Mouse (Mus musculus): ENCODE measurements around the gene Prdm13.

Prdm13 gene

DNA sequence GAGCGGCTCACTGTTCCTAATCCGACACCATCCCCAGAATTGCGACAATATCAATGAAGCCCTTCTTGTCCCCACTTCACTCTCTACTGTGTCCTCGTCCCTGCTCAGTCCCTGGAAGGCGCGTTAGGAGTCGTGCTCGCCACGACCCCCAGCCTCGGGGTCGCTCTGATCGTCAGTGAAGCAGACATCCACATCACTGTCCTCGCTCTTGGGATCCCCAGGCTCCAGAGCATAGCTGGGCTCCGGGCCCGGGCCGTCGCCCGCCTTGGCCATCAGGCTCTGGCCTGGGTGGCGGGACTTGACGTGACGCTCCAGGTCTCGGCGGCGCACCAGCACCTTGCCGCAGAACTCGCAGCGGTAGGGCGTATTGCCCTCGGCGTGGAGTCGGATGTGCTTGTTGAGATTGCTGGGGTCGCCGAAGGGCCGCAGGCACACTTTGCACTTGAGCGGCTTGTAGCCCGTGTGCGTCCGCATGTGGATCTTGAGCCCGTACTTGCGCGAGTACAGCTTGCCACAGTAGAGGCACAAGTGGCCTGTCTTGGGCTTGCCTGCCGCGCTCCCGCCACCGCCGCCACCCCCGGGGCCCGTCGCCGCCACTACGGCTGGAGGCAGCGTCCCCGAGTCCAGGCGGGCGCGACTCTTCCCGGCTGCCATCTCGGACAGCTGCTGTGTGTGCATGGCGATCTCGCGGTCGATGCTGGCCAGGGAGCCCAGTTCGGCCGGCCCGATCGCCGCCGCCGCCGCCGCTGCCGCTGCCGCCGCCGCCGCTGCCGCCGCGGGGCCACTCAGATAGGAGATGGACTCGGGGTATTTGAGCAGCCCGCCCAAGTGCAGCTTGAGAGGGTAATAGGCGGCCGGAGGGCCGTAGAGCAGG is 7.4 kb downstream of the Prdm13 start:
- DNase-seq (ENCODE audit: low spot score) = no peak

DNA sequence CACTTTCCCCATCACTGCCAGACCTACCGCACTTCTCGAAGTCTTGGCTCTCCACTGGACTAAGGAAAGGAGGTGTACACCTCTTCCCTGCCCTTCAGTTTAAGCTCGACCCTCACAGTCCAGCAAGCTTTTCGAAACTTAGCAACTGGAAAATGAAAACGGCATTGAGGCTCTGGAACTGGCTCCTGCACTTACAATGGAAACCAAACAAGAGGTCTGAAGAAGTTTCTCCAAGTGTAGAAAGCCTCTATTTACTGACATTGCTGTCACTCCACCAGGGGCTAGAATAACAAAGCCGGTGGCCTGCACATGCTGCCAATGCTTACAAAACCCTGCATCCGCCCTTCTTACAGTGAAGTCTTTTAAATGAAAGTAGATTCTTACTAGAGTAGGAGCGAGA is 11.1 kb downstream of the Prdm13 start:
- no peak for DNase-seq (ENCODE audit: low spot score)

GRCm38 (mm10) chr4:21674042-21674441 is 11.7 kb downstream of the Prdm13 start:
- DNase-seq (ENCODE audit: low spot score) = no peak

DNA sequence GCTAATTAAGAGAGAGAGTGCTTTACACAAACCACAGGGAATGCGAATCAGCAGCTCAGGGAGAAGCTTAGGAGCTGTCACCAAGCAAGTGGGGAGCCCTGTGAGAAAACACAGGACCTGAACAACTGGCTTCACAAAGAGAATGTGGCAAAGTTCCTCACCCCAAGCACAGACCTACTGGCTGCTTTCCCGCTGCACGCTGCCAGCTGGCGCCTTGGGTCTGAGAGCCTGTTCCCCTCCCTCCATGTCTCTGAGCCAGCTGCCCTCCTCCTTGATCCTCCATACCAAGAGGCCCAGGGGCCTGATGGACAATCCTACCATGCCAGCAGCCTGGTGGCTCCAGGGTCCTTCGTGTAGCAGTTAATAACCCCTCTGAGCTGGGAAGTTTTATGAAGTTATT is 19.8 kb downstream of the Prdm13 start:
- DNase-seq (ENCODE audit: low spot score) = no peak

DNA sequence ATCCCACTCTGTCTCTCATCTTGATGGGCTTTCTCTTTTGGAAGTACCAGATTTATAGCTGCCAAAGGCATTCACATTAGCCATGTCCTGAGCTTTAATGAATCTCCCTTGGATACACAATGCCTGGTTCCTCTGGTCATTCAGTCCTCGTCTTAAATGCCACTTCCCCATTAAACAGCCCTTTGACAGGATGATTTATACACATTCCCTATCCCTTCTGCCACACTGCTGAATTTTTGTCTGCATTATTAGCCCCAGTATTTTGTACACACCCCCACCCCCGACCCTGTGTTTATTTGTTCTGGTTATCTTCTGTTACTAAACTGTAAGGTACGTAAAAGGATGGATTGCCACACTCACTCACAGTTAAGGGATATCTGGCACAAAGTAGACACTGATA is 27.6 kb downstream of the Prdm13 start:
- DNase-seq (ENCODE audit: low spot score) = no peak

- DNase-seq (ENCODE audit: low spot score) = no peak
Measured at GRCm38 (mm10) chr4:21629275-21629583, 56.5 kb downstream of the Prdm13 start.

DNA sequence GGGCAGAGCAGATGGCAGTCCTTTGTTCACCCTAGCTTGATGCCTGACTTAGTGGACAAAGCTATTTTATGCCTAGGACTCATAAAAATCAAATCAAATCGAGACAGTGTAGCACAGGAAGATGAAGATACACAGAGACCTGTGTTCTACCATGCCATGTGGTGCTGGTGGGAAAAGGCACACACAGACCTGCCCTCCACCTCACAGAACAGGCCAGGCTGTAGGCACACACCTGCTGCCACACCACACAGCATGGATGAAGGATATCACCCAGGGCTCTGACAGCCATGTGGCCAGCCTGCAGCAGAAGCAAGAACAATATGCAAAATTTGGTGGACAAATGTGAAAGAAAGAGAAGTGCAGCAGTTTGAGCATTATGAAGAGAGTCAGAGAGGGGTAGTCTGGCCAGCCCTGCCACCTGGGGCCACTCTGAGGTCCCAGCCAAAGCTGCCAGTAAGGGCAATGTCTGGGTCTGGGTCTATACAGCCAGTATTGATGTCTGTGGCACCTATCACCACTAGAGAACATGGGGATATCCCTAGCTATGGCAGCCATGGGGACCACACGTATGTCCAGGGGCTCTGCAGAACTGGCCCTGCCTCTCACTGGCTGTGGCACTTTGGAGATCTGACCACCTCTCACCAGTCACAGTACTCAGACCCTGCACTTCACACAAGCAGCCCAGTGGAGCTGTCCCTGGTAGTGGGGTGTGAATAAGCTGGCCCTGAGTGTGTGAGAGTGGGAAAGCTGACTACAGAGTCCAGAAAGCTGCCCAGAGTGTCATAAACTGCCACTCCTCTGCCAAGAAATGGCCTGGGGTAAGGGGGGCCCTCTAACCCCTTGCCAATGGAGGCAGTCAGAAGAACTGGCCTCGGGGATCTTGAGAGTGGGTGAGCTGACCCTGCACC is 57.1 kb downstream of the Prdm13 start:
- no peak for DNase-seq (ENCODE audit: low spot score)

Data from layer of hippocampus, adult 9-10 months (tissue).